ENCODE assay signal across 8 mouse cellular contexts in the genomic region with DNA sequence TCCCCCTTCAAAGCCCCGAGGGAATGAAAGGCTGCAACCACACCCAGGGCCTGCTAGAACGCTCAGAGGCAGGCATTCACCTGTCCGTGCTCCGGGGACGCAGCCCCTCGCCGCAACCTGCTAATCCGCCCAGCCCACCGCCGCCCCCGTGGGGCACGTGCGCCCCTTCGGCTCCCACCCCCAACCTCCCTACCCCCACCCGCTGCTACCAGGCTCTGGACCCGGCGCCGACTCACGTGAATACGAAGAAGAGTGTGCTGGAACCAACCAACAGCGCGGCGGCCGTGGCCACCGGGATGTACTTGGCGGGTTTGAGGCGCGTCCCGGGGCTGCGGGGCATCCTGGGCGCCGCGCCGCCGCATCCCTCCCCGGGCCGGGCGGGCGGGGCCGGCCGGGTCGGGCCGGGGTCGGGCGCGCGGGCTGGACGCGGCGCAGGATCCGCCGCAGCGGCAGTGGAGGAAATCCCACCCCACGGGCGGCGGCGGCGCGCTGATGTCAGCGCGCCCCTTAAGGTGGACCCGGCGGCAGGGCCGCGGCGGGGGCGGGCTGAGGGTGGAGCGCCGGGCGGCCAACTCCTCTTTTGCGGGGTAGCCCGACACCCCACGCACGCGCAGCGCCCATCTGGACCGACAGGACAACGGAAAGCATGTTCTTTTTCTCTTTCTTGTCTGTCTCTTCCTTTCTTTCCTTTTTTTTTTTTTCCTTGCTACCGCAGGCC. TPM values are rescaled to one million over a fixed set of nuclear protein-coding genes. Genes with fewer than 3 reads are reported as not detected.
A peak's percentile ranks its signal among the peaks of the same experiment; 100 is the strongest.
DNase-seq lines count a peak whose midpoint lies in the region; ATAC-seq and TF ChIP-seq lines count a peak whose summit lies in the region.

Gene Zdhhc8 (minus strand): TSS at position 466 of the 718 bp plus-strand sequence.

- TF ChIP-seq RAD21 in MEL (IDR thresholded peaks at IDR 0.05; ENCODE audit: low read depth, low read length): no peak

- peak; percentile 77 for ATAC-seq in hindbrain, embryonic 11.5 days (ENCODE audit: low FRiP score)

- peak within 1 kb of the TSS; percentile 74 for H3K9ac ChIP-seq in MEL (ENCODE audit: control insufficient read depth, low read depth, low read length, poor library complexity, severe bottlenecking)
- H3K9ac ChIP-seq in hindbrain, embryonic 11.5 days (ENCODE audit: low read depth, low read length): peak within 1 kb of the TSS; percentile 89

- TF ChIP-seq POLR2A in MEL (IDR thresholded peaks at IDR 0.05; ENCODE audit: control insufficient read depth in 1 of 2, insufficient read depth in 1 of 2, low read depth in 1 of 2, low read length in 2 of 2, poor library complexity in 1 of 2): peak in 1 of 2 experiments; percentile 40; a peak in 1 of 4 replicates

- WGBS in hindbrain, embryonic 11.5 days: under 1% methylated on average over 40 of the region's 79 CpGs

- TF ChIP-seq CTCF in MEL (IDR thresholded peaks at IDR 0.05 in 2 of 3, conservative IDR thresholded peaks at IDR 0.05 in 1 of 3; ENCODE audit: control insufficient read depth in 1 of 3, insufficient read depth in 1 of 3, low read depth in 2 of 3, low read length in 3 of 3, poor library complexity in 1 of 3, severe bottlenecking in 1 of 3): no peak

- DNase-seq in MEL (ENCODE audit: low read depth, low spot score): peak; percentile 73
- DNase-seq in cerebellum, adult 11-12 months: peak; percentile 76
- DNase-seq in frontal cortex, adult 2 months (ENCODE audit: extremely low spot score in 1 of 2, low spot score in 1 of 2): peak in 1 of 2 experiments; percentile 83
- DNase-seq in hindbrain, embryonic 11.5 days (ENCODE audit: low spot score): peak; percentile 75
- DNase-seq in layer of hippocampus, postnatal 14 days (ENCODE audit: low spot score in 2 of 2): peak in 1 of 2 experiments; percentile 75
- DNase-seq in lung, postnatal 10 days: peak; percentile 85
- DNase-seq in ovary, postnatal 14 days (ENCODE audit: low spot score): peak; percentile 52
- peak; percentile 81 for DNase-seq in thymus, postnatal 4 days

- H3K4me1 ChIP-seq in MEL (ENCODE audit: control insufficient read depth in 1 of 2, insufficient read depth in 2 of 2, low read length in 2 of 2): peaks cover 0 to 21% of the 10 kb centered on the region in 2 experiments; a peak in 3 of 4 replicates
- H3K4me1 ChIP-seq in hindbrain, embryonic 11.5 days (replicated peaks; ENCODE audit: control insufficient read depth, insufficient read depth, low read length): peaks cover 4% of the 10 kb centered on the region

- no peak within 1 kb of the TSS for H3K27ac ChIP-seq in MEL (ENCODE audit: control insufficient read depth, low read depth, low read length)
- peak within 1 kb of the TSS; percentile 86 for H3K27ac ChIP-seq in hindbrain, embryonic 11.5 days (ENCODE audit: low read depth, low read length)

- no peak for TF ChIP-seq EP300 in MEL (IDR thresholded peaks at IDR 0.05; ENCODE audit: low read depth in 1 of 2, low read length in 2 of 2)

- H3K27me3 ChIP-seq in MEL (ENCODE audit: control insufficient read depth in 1 of 2, insufficient read depth in 2 of 2, low read length in 2 of 2): no peaks in the 10 kb centered on the region
- H3K27me3 ChIP-seq in hindbrain, embryonic 11.5 days (ENCODE audit: control insufficient read depth, insufficient read depth, low read length): no peaks in the 10 kb centered on the region

- H3K9me3 ChIP-seq in MEL (replicated peaks; ENCODE audit: insufficient read depth, low read length): no peaks in the 10 kb centered on the region
- no peaks in the 10 kb centered on the region for H3K9me3 ChIP-seq in hindbrain, embryonic 11.5 days (ENCODE audit: control insufficient read depth, low read length)

- H3K4me3 ChIP-seq in MEL (ENCODE audit: control insufficient read depth in 1 of 2, insufficient read depth in 1 of 2, low read depth in 2 of 2, low read length in 2 of 2): peak within 1 kb of the TSS; percentile 82 to 96
- H3K4me3 ChIP-seq in hindbrain, embryonic 11.5 days (ENCODE audit: low read depth, low read length): peak within 1 kb of the TSS; percentile 92

- peak within 1 kb of the TSS; percentile 87 for H3K4me2 ChIP-seq in hindbrain, embryonic 11.5 days (replicated peaks; ENCODE audit: low read depth, low read length)

- H3K36me3 ChIP-seq in MEL (ENCODE audit: control insufficient read depth in 1 of 2, insufficient read depth in 2 of 2, low read length in 2 of 2): peaks cover 4 to 8% of the 10 kb centered on the region in 2 experiments; a peak in 3 of 4 replicates
- H3K36me3 ChIP-seq in hindbrain, embryonic 11.5 days (ENCODE audit: control insufficient read depth, insufficient read depth, low read length): 0 out of 2 replicates have a peak, but pooled peaks cover 3% of the 10 kb centered on the region

- H3K79me2 ChIP-seq in MEL (ENCODE audit: control insufficient read depth, insufficient read depth, low read length, poor library complexity): peaks cover 24% of the 10 kb centered on the region

TF ChIP-seq in MEL, 35 proteins besides CTCF, POLR2A, EP300 and RAD21:
- no peak for TF ChIP-seq MAFK (IDR thresholded peaks at IDR 0.05; ENCODE audit: borderline replicate concordance, low read depth, low read length)
- no peak for TF ChIP-seq UBTF (IDR thresholded peaks at IDR 0.05; ENCODE audit: borderline replicate concordance, insufficient read depth, low read depth, low read length)
- TF ChIP-seq SMC3 (IDR thresholded peaks at IDR 0.05; ENCODE audit: low read depth, low read length): no peak
- TF ChIP-seq BHLHE40 (IDR thresholded peaks at IDR 0.05; ENCODE audit: borderline replicate concordance, low read depth, low read length): peak; percentile 57; the same call in 1 of the 2 replicates
- TF ChIP-seq GATA1 (IDR thresholded peaks at IDR 0.05; ENCODE audit: low read depth, low read length): no peak
- TF ChIP-seq USF2 (IDR thresholded peaks at IDR 0.05; ENCODE audit: borderline replicate concordance in 1 of 2, insufficient read depth in 1 of 2, low read depth in 1 of 2, low read length in 2 of 2): no peak
- no peak for TF ChIP-seq E2F4 (IDR thresholded peaks at IDR 0.05; ENCODE audit: borderline replicate concordance, low read depth, low read length)
- TF ChIP-seq KAT2A (conservative IDR thresholded peaks at IDR 0.05; ENCODE audit: low read depth, low read length): no peak
- TF ChIP-seq MAX (IDR thresholded peaks at IDR 0.05; ENCODE audit: low read length): 0 out of 2 replicates have a peak, but pooled peaks have one; percentile 20
- TF ChIP-seq TCF12 (IDR thresholded peaks at IDR 0.05; ENCODE audit: low read depth, low read length): no peak
- TF ChIP-seq ZMIZ1 (IDR thresholded peaks at IDR 0.05; ENCODE audit: low read depth, low read length): no peak
- no peak for TF ChIP-seq ZKSCAN1 (IDR thresholded peaks at IDR 0.05; ENCODE audit: low read depth, low read length)
- no peak for TF ChIP-seq TAL1 (IDR thresholded peaks at IDR 0.05; ENCODE audit: low read length)
- no peak for TF ChIP-seq MYC (IDR thresholded peaks at IDR 0.05; ENCODE audit: low read depth, low read length)
- no peak for TF ChIP-seq ETS1 (IDR thresholded peaks at IDR 0.05; ENCODE audit: low read depth, low read length)
- no peak for TF ChIP-seq MYB (IDR thresholded peaks at IDR 0.05; ENCODE audit: low read depth, low read length)
- no peak for TF ChIP-seq JUND (IDR thresholded peaks at IDR 0.05; ENCODE audit: low read depth, low read length)
- TF ChIP-seq CHD1 (IDR thresholded peaks at IDR 0.05; ENCODE audit: low read depth, low read length): no peak
- no peak for TF ChIP-seq ELF1 (IDR thresholded peaks at IDR 0.05; ENCODE audit: low read depth, low read length)
- TF ChIP-seq USF1 (IDR thresholded peaks at IDR 0.05; ENCODE audit: low read depth, low read length): no peak
- TF ChIP-seq ZC3H11A (IDR thresholded peaks at IDR 0.05; ENCODE audit: low read depth, low read length): no peak
- TF ChIP-seq HCFC1 (IDR thresholded peaks at IDR 0.05; ENCODE audit: low read depth, low read length): peak; percentile 46; the same call in 1 of the 2 replicates
- TF ChIP-seq NRF1 (IDR thresholded peaks at IDR 0.05; ENCODE audit: insufficient read depth, low read depth, low read length, poor library complexity, severe bottlenecking): peak; percentile 73
- no peak for TF ChIP-seq CHD2 (IDR thresholded peaks at IDR 0.05; ENCODE audit: low read length)
- peak; percentile 80 for TF ChIP-seq MXI1 (IDR thresholded peaks at IDR 0.05; ENCODE audit: low read depth, low read length)
- TF ChIP-seq POLR2AphosphoS2 (IDR thresholded peaks at IDR 0.05; ENCODE audit: low read length): no peak
- TF ChIP-seq GABPA (IDR thresholded peaks at IDR 0.05; ENCODE audit: low read depth, low read length): no peak
- TF ChIP-seq ZNF384 (IDR thresholded peaks at IDR 0.05; ENCODE audit: low read depth, low read length): 0 out of 2 replicates have a peak, but pooled peaks have one; percentile 14
- no peak; the same call in 1 of the 2 replicates for TF ChIP-seq TBP (IDR thresholded peaks at IDR 0.05; ENCODE audit: low read depth, low read length)
- TF ChIP-seq MEF2A (IDR thresholded peaks at IDR 0.05; ENCODE audit: extremely low read depth, insufficient replicate concordance, low read depth, low read length, poor library complexity, severe bottlenecking): no peak
- TF ChIP-seq SIN3A (IDR thresholded peaks at IDR 0.05; ENCODE audit: low read length): peak; percentile 29; the same call in 1 of the 2 replicates
- peak; percentile 34; the same call in 1 of the 2 replicates for TF ChIP-seq NELFE (IDR thresholded peaks at IDR 0.05; ENCODE audit: low read depth, low read length)
- no peak for TF ChIP-seq POLR2AphosphoS5 (IDR thresholded peaks at IDR 0.05; ENCODE audit: borderline replicate concordance, low read depth, low read length)
- no peak for TF ChIP-seq RCOR1 (IDR thresholded peaks at IDR 0.05; ENCODE audit: low read depth, low read length)
- peak; percentile 80; the same call in 1 of the 2 replicates for TF ChIP-seq MAZ (IDR thresholded peaks at IDR 0.05; ENCODE audit: low read depth, low read length)

RNA-seq across cellular contexts. Expression of gene Zdhhc8, which starts in this region (rescaled TPM):
- total RNA-seq in MEL (2012; rRNA removed): 9.1 and 9.6 TPM in 2 replicates
- polyA plus RNA-seq in MEL (2012; ENCODE audit: insufficient read depth in 1 of 2, insufficient read length in 2 of 2, low read depth in 1 of 2, low replicate concordance in 2 of 2, missing spikeins in 1 of 2): 10 to 100 TPM in 1 of 2 experiments, not detected in 1; 33.2 TPM
- 142 and 152 TPM in 2 replicates for polyA plus RNA-seq in frontal cortex, adult 2 months (2012; rRNA removed)
- polyA plus RNA-seq in hindbrain, embryonic 11.5 days (2014; fragmentation: Nextera tagmentation; extraction: Ambion mirVana): 7.5 and 8.3 TPM in 2 replicates
- 10 to 100 TPM; 84.1 to 84.6 TPM for total RNA-seq in layer of hippocampus, postnatal 14 days (2021)
